ENCODE assay signal across 27 mouse cellular contexts in genomic region chrX:77568013-77568412, GRCm38 (mm10).
"Had no signal": no experiment of that assay in that cellular context is flagged by ENCODE, and none has a peak within 500 bp of the region (broad histone marks: within the 10 kb centered on the region; RNA-seq: fewer than 3 reads in every experiment).

No protein-coding gene starts in this region.

- H3K9ac ChIP-seq: heart, embryonic 12.5 days; hindbrain, embryonic 13.5 days; hindbrain, embryonic 15.5 days; kidney, embryonic 15.5 days; limb, embryonic 13.5 days; limb, embryonic 15.5 days; liver, embryonic 12.5 days; liver, embryonic 14.5 days had no signal

- H3K27ac ChIP-seq: gastrocnemius, adult 2 months; heart, embryonic 10.5 days; hindbrain, embryonic 10.5 days; hindbrain, embryonic 13.5 days; hindbrain, embryonic 15.5 days; hindbrain, postnatal 0 days; kidney, embryonic 15.5 days; kidney, postnatal 0 days; limb, embryonic 13.5 days; limb, embryonic 15.5 days; liver, embryonic 12.5 days; liver, embryonic 14.5 days had no signal

- H3K4me1 ChIP-seq: heart, embryonic 10.5 days; hindbrain, embryonic 10.5 days; kidney, embryonic 15.5 days; limb, embryonic 13.5 days; limb, embryonic 15.5 days had no signal

- H3K9me3 ChIP-seq: heart, embryonic 10.5 days; heart, embryonic 12.5 days; hindbrain, embryonic 10.5 days; hindbrain, embryonic 13.5 days; hindbrain, embryonic 15.5 days; kidney, embryonic 15.5 days; limb, embryonic 13.5 days; limb, embryonic 15.5 days; liver, embryonic 12.5 days had no signal

- H3K4me3 ChIP-seq: gastrocnemius, adult 2 months; heart, embryonic 10.5 days; heart, embryonic 12.5 days; hindbrain, embryonic 10.5 days; hindbrain, embryonic 13.5 days; hindbrain, embryonic 15.5 days; kidney, embryonic 15.5 days; limb, embryonic 13.5 days; limb, embryonic 15.5 days; liver, embryonic 12.5 days had no signal

- H3K4me2 ChIP-seq: heart, embryonic 12.5 days; hindbrain, embryonic 13.5 days; hindbrain, embryonic 15.5 days; kidney, embryonic 15.5 days; limb, embryonic 13.5 days; limb, embryonic 15.5 days; liver, embryonic 12.5 days had no signal

- ATAC-seq: hindbrain, postnatal 0 days; intestine, embryonic 16.5 days; liver, embryonic 12.5 days had no signal

- DNase-seq: gastrocnemius, adult 2 months; gastrocnemius, postnatal 10 days; gastrocnemius, postnatal 25 days; heart, adult 18-20 months; heart, postnatal 10 days; heart, postnatal 4 days; kidney, adult 11 months; kidney, adult 2 months; kidney, adult 9 months; kidney, postnatal 14 days; kidney, postnatal 36 days; layer of hippocampus, adult 9-11 months; layer of hippocampus, postnatal 36 days; left cerebral cortex, postnatal 4 days had no signal

- H3K27me3 ChIP-seq: heart, embryonic 12.5 days; hindbrain, embryonic 13.5 days; hindbrain, embryonic 15.5 days; kidney, embryonic 15.5 days; limb, embryonic 13.5 days; limb, embryonic 15.5 days; liver, embryonic 12.5 days had no signal

- H3K36me3 ChIP-seq: heart, embryonic 10.5 days; heart, embryonic 12.5 days; hindbrain, embryonic 10.5 days; hindbrain, embryonic 13.5 days; hindbrain, embryonic 15.5 days; kidney, embryonic 15.5 days; limb, embryonic 13.5 days; limb, embryonic 15.5 days; liver, embryonic 12.5 days had no signal
